In the genomic region with DNA sequence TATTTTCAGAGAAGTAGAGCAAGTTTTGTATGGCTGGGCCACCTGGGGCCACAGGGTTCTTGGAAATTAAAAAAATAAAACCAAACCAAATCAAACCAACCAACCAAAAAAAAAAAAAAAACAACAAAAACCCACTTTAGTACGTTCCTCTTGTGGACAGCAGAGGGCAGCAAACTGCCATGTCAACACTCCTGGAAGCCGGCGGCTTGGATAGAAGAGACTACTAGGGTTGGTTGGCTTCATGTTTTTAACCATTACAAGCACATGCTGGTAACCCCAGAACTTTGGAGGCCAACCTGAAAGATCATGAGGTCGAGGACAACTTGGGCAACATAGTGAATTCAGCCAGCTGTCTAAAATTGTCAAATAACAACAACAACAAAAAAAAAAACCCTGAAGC, we compare ENCODE assay signal across 9 mouse cellular contexts. TPM values are rescaled to one million over a fixed set of nuclear protein-coding genes. Genes with fewer than 3 reads are reported as not detected.
A peak's percentile ranks its signal among the peaks of the same experiment; 100 is the strongest.
DNase-seq lines count a peak whose midpoint lies in the region; ATAC-seq and TF ChIP-seq lines count a peak whose summit lies in the region.
"Had no signal": no experiment of that assay in that cellular context is flagged by ENCODE, and none has a peak within 500 bp of the region (broad histone marks: within the 10 kb centered on the region; RNA-seq: fewer than 3 reads in every experiment).

No protein-coding gene starts in this region.

- no peaks in the 10 kb centered on the region for H3K9me3 ChIP-seq in heart, postnatal 0 days (replicated peaks; ENCODE audit: control insufficient read depth, low read length)
- H3K9me3 ChIP-seq in ES-E14 (ENCODE audit: control insufficient read depth, insufficient read depth, low read depth, low read length): no peaks in the 10 kb centered on the region
- no peaks in the 10 kb centered on the region for H3K9me3 ChIP-seq in forebrain, postnatal 0 days (ENCODE audit: low read length)
- H3K9me3 ChIP-seq: limb, embryonic 13.5 days had no signal

- H3K27ac ChIP-seq in heart, postnatal 0 days (ENCODE audit: low read depth): no peak overlapping the region
- no peak overlapping the region for H3K27ac ChIP-seq in ES-E14 (ENCODE audit: insufficient read depth, low read depth, low read length, poor library complexity, severe bottlenecking)
- no peak overlapping the region for H3K27ac ChIP-seq in forebrain, postnatal 0 days (ENCODE audit: low read depth, low read length)
- no peak overlapping the region for H3K27ac ChIP-seq in testis, adult 2 months (ENCODE audit: control insufficient read depth, insufficient read depth, low read depth, low read length)
- H3K27ac ChIP-seq: limb, embryonic 13.5 days had no signal

- TF ChIP-seq EP300 in heart, postnatal 0 days (IDR thresholded peaks at IDR 0.05; ENCODE audit: low read depth): peak; percentile 49; the same call in 1 of the 2 replicates

- H3K4me2 ChIP-seq in heart, postnatal 0 days (ENCODE audit: low read depth, low read length): no peak overlapping the region
- H3K4me2 ChIP-seq in forebrain, postnatal 0 days (ENCODE audit: low read depth): no peak overlapping the region
- H3K4me2 ChIP-seq: limb, embryonic 13.5 days had no signal

- H3K4me3 ChIP-seq in heart, postnatal 0 days (ENCODE audit: low read depth, low read length): no peak overlapping the region
- no peak overlapping the region for H3K4me3 ChIP-seq in ES-E14 (ENCODE audit: insufficient read depth in 1 of 2, low read depth in 1 of 2, low read length in 2 of 2, poor library complexity in 1 of 2, severe bottlenecking in 1 of 2)
- no peak overlapping the region for H3K4me3 ChIP-seq in forebrain, postnatal 0 days (ENCODE audit: low read depth, low read length)
- H3K4me3 ChIP-seq in testis, adult 2 months (ENCODE audit: control insufficient read depth, low read depth, low read length): no peak overlapping the region
- H3K4me3 ChIP-seq: limb, embryonic 13.5 days had no signal

- H3K9ac ChIP-seq in heart, postnatal 0 days (replicated peaks; ENCODE audit: low read depth, low read length): no peak overlapping the region
- no peak overlapping the region for H3K9ac ChIP-seq in ES-E14 (ENCODE audit: insufficient read depth, low read depth, low read length, poor library complexity, severe bottlenecking)
- H3K9ac ChIP-seq in forebrain, postnatal 0 days: no peak overlapping the region
- H3K9ac ChIP-seq: limb, embryonic 13.5 days had no signal

- ATAC-seq in heart, postnatal 0 days (ENCODE audit: insufficient read depth, low read depth): peak; percentile 49; the same call in 1 of the 2 replicates
- peak; percentile 68 for ATAC-seq in forebrain, postnatal 0 days
- ATAC-seq in megakaryocyte, adult 5-6 weeks (ENCODE audit: poor library complexity, severe bottlenecking): peak; percentile 76

- in situ Hi-C loops in ES-E14 (cut with MboI; ENCODE audit: low sequenced_read_pairs in 2 of 2, unreplicated experiment in 2 of 2): loop anchor here (5.0 to 25.0 kb wide), 3 partner anchors 212 to 342 kb away; no protein-coding TSS in a partner anchor

- intact Hi-C loops in heart, postnatal 25 days (cut with DNase I): loop anchor here (1.0 to 5.0 kb wide), 3 partner anchors 212 to 392 kb away; no protein-coding TSS in a partner anchor

- no peaks in the 10 kb centered on the region for H3K4me1 ChIP-seq in heart, postnatal 0 days (ENCODE audit: control insufficient read depth, insufficient read depth)
- no peaks in the 10 kb centered on the region for H3K4me1 ChIP-seq in ES-E14 (ENCODE audit: control insufficient read depth in 2 of 2, insufficient read depth in 2 of 2, low read length in 2 of 2, poor library complexity in 1 of 2)
- H3K4me1 ChIP-seq in forebrain, postnatal 0 days (ENCODE audit: insufficient read depth): no peaks in the 10 kb centered on the region
- H3K4me1 ChIP-seq in testis, adult 2 months (ENCODE audit: control insufficient read depth, insufficient read depth, low read length): peaks cover 3% of the 10 kb centered on the region

- peak; percentile 83 for TF ChIP-seq CTCF in heart, postnatal 0 days (IDR thresholded peaks at IDR 0.05; ENCODE audit: low read depth)
- TF ChIP-seq CTCF in forebrain, postnatal 0 days (IDR thresholded peaks at IDR 0.05; ENCODE audit: low read depth): peak; percentile 82
- TF ChIP-seq CTCF in testis, adult 2 months (IDR thresholded peaks at IDR 0.05; ENCODE audit: control insufficient read depth, insufficient read depth, insufficient replicate concordance, low read depth, low read length): peak; percentile 47; the same call in 1 of the 2 replicates

- peak; percentile 60 for DNase-seq in heart, postnatal 0 days (ENCODE audit: low spot score)
- DNase-seq in heart, postnatal 25 days (ENCODE audit: low spot score): no peak
- peak; percentile 46 for DNase-seq in ES-E14 (ENCODE audit: low read depth, low spot score)
- peak; percentile 56 for DNase-seq in cerebellum, adult 11 months
- DNase-seq in forebrain, postnatal 0 days: peak; percentile 91
- peak; percentile 28 for DNase-seq in large intestine, adult 2 months (ENCODE audit: low read depth, low spot score)

- TF ChIP-seq POLR2A in testis, adult 2 months (IDR thresholded peaks at IDR 0.05; ENCODE audit: control insufficient read depth, low read depth, low read length): no peak

- 0 out of 2 replicates have a peak, but pooled peaks cover 2% of the 10 kb centered on the region for H3K27me3 ChIP-seq in heart, postnatal 0 days (ENCODE audit: control insufficient read depth, insufficient read depth, low read length)
- H3K27me3 ChIP-seq in forebrain, postnatal 0 days (ENCODE audit: insufficient read depth, low read length): no peaks in the 10 kb centered on the region
- H3K27me3 ChIP-seq in testis, adult 2 months (ENCODE audit: control insufficient read depth, insufficient read depth, low read length): no peaks in the 10 kb centered on the region
- H3K27me3 ChIP-seq: limb, embryonic 13.5 days had no signal

- no peaks in the 10 kb centered on the region for H3K36me3 ChIP-seq in heart, postnatal 0 days (replicated peaks; ENCODE audit: control insufficient read depth, insufficient read depth, low read length)
- H3K36me3 ChIP-seq in ES-E14 (ENCODE audit: control insufficient read depth, insufficient read depth, low read length, poor library complexity, severe bottlenecking): no peaks in the 10 kb centered on the region
- H3K36me3 ChIP-seq in forebrain, postnatal 0 days (ENCODE audit: insufficient read depth): no peaks in the 10 kb centered on the region
- no peaks in the 10 kb centered on the region for H3K36me3 ChIP-seq in testis, adult 2 months (ENCODE audit: control insufficient read depth, insufficient read depth, low read length)
- H3K36me3 ChIP-seq: limb, embryonic 13.5 days had no signal

- WGBS in heart, postnatal 0 days: 2% methylated on average over 4 of the region's 4 CpGs
- 0% methylated on average over 4 of the region's 4 CpGs for WGBS in forebrain, postnatal 0 days
- WGBS in large intestine, adult 2 months: 4% methylated on average over 4 of the region's 4 CpGs

TF ChIP-seq in ES-E14, 5 proteins besides CTCF, POLR2A, EP300 and RAD21:
- TF ChIP-seq MAFK (IDR thresholded peaks at IDR 0.05; ENCODE audit: insufficient read depth, low read depth, low read length) (peak; percentile 60), ZC3H11A (IDR thresholded peaks at IDR 0.05; ENCODE audit: borderline replicate concordance, low read depth, low read length) (peak; percentile 98), ZNF384 (IDR thresholded peaks at IDR 0.05; ENCODE audit: low read depth, low read length) (peak; percentile 98), HCFC1 (IDR thresholded peaks at IDR 0.05; ENCODE audit: borderline replicate concordance, insufficient read depth, low read length) (no peak), CHD2 (IDR thresholded peaks at IDR 0.05; ENCODE audit: low read depth, low read length) (no peak)

RNA-seq across cellular contexts. Expression of a gene that starts 33.9 kb away (rescaled TPM):
- 0.23 and 2.1 TPM in 2 replicates for total RNA-seq in heart, postnatal 0 days (2014; rRNA removed; ENCODE audit: low replicate concordance)
- 2.4 and 2.8 TPM in 2 replicates for polyA plus RNA-seq in heart, postnatal 0 days (2015; fragmentation: Nextera tagmentation; extraction: Ambion mirVana)
- 1 to 10 TPM; 1.8 to 2.0 TPM for total RNA-seq in heart, postnatal 25 days (2021)
- total RNA-seq in ES-E14 (2012; rRNA removed): 1.1 and 1.7 TPM in 2 replicates
- total RNA-seq in forebrain, postnatal 0 days (2014; rRNA removed): 3.3 and 5.2 TPM in 2 replicates
- polyA plus RNA-seq in forebrain, postnatal 0 days (2015; fragmentation: Nextera tagmentation; extraction: Ambion mirVana): 1.3 and 2.3 TPM in 2 replicates
- polyA plus RNA-seq in large intestine, adult 2 months (2012; rRNA removed): 0.29 and 0.51 TPM in 2 replicates
- not detected in 2 replicates for total RNA-seq in megakaryocyte, adult 5-6 weeks (2015)
- 0.08 TPM in 1 of 2 replicates, not detected in the other for total RNA-seq in megakaryocyte, adult 5-6 weeks (2017)
- 0.79 and 0.82 TPM in 2 replicates for polyA plus RNA-seq in testis, adult 2 months (2012; rRNA removed)
